Mouse (Mus musculus) spleen, adult 2 months (tissue): ENCODE results near the gene Dip2c.

Source experiments
- CTCF ChIP-seq: fragments of 200-500 bp; IDR thresholded peaks from 2 replicates; pipeline ENCODE4 v1.5.1; 2011; ENCODE audit warnings: mild to moderate bottlenecking, inconsistent platforms; ENCODE audit not compliant: insufficient read depth, insufficient read length, insufficient replicate concordance; ENCODE audit errors: extremely low read depth
- POLR2A ChIP-seq: fragments of 200-500 bp; IDR thresholded peaks from 2 replicates; pipeline ENCODE4 v1.6.1; 2011; ENCODE audit warnings: low read depth, low read length, inconsistent platforms

DNA sequence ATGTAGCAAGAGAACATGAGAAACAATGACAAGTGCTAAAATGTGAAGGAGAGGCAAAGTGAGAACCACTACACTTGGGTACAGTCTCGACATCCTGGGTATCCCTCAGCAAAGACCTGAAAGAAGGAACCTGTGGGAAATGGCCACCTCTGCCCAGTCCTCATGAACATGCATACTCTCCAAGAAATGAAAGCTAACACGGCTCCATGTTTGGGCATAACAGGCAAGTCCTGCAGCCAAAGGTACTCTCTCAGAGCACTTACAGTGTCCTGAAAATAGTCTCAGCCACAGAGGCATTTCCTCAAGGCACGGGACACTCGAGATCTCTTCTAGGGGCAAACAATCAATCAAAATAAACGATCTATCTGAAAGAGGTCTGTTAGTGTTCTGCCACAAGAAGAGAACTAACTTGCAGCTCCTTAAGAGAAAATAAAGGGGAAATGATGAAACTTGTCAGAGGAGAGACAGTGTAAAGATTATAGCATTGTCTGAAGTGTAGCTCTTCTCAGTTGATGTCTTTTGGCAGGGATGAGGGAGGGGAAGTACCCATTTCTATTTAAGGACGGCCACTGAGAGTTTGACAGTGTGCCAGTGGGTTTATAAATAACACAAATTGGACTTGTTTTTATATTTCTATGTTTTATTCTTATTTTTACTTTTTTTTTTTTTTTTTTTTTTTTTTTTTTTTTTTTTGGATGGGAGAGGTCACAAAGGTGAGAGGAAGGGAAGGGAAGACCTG is 228.0 kb downstream of the Dip2c start:
- TF ChIP-seq POLR2A (no peak), CTCF (no peak)
